In the genomic region with DNA sequence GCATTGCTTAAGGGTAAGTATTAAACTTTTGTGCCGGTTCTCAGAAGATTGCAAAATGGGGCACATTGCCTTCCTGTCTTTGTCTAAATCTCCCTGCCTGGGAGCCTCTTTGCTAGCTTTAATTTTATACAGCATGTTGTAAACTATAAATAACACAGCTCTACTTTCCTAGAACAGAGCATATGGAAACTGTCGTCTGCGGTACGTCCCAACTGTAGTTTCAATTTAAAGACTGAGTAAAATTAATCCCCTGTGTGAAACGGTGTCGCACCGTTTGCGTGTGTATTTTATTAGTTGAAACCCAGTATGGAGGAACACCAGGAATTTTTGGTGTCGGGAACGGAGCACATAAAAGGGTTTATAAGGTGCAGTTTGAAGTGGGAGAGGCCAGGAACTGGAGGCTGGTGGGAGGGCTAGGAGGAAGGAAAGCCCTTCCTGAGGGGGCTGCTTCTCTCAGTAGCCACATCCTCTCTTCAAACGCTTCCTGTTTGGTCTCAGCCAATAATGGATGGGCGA, we compare ENCODE assay signal across 8 mouse cellular contexts.
DNase-seq lines count a peak whose midpoint lies in the region; ATAC-seq and TF ChIP-seq lines count a peak whose summit lies in the region.

No protein-coding gene starts in this region.

- TF ChIP-seq CTCF in gastrocnemius, adult 2 months (IDR thresholded peaks at IDR 0.05): no peak
- TF ChIP-seq CTCF in cortical plate, adult 2 months (IDR thresholded peaks at IDR 0.05; ENCODE audit: extremely low read depth, insufficient read depth, low read length): no peak
- TF ChIP-seq CTCF in small intestine, adult 2 months (IDR thresholded peaks at IDR 0.05; ENCODE audit: extremely low read depth, insufficient read length, insufficient replicate concordance, low read depth, low read length): no peak

- H3K9ac ChIP-seq in heart, embryonic 13.5 days: peak overlapping the region; percentile 76
- peak overlapping the region; percentile 58 for H3K9ac ChIP-seq in kidney, embryonic 16.5 days (replicated peaks; ENCODE audit: low read length)

- 5% methylated on average over 12 of the region's 12 CpGs for WGBS in heart, embryonic 13.5 days
- under 1% methylated on average over 12 of the region's 12 CpGs for WGBS in kidney, embryonic 16.5 days
- WGBS in small intestine, adult 2 months: 3% methylated on average over 12 of the region's 12 CpGs

- no peak for DNase-seq in gastrocnemius, adult 2 months
- no peak for DNase-seq in gastrocnemius, adult 8-10 months (ENCODE audit: low spot score in 2 of 2)
- DNase-seq in lung, postnatal 36 days: peak; percentile 36
- DNase-seq in urinary bladder, adult 18-20 months (ENCODE audit: low spot score in 2 of 2): no peak

- 0 out of 2 replicates have a peak, but pooled peaks cover 4% of the 10 kb centered on the region for H3K9me3 ChIP-seq in heart, embryonic 13.5 days
- no peaks in the 10 kb centered on the region for H3K9me3 ChIP-seq in kidney, embryonic 16.5 days (ENCODE audit: low read length)

- intact Hi-C loops in gastrocnemius, adult 2 months (cut with DNase I): loop anchor here (5.0 kb wide), 3 partner anchors 48 to 93 kb away; partner anchors contain the start of genes Jmjd1c and Reep3

- TF ChIP-seq POLR2A in cortical plate, adult 2 months (IDR thresholded peaks at IDR 0.05; ENCODE audit: extremely low read depth, insufficient read depth, low read length): no peak
- TF ChIP-seq POLR2A in small intestine, adult 2 months (IDR thresholded peaks at IDR 0.05; ENCODE audit: low read depth, low read length): no peak

- ATAC-seq in heart, embryonic 13.5 days (ENCODE audit: extremely low read depth, insufficient number of reproducible peaks, low FRiP score, low TSS enrichment): no peak
- ATAC-seq in kidney, embryonic 16.5 days (ENCODE audit: low FRiP score, low TSS enrichment): no peak

- H3K36me3 ChIP-seq in heart, embryonic 13.5 days: no peaks in the 10 kb centered on the region
- H3K36me3 ChIP-seq in kidney, embryonic 16.5 days (ENCODE audit: insufficient read depth, low read length): peaks cover 4% of the 10 kb centered on the region; the same call in 1 of the 2 replicates
- no peaks in the 10 kb centered on the region for H3K36me3 ChIP-seq in small intestine, adult 2 months (ENCODE audit: control insufficient read depth, insufficient read depth, low read length)

- H3K27ac ChIP-seq in gastrocnemius, adult 2 months: peak overlapping the region; percentile 81
- peak overlapping the region; percentile 51 for H3K27ac ChIP-seq in cortical plate, adult 2 months (ENCODE audit: insufficient read depth, low read length)
- H3K27ac ChIP-seq in heart, embryonic 13.5 days (replicated peaks): peak overlapping the region; percentile 99
- peak overlapping the region; percentile 91 for H3K27ac ChIP-seq in kidney, embryonic 16.5 days (ENCODE audit: low read length)
- peak overlapping the region; percentile 82 for H3K27ac ChIP-seq in small intestine, adult 2 months (ENCODE audit: insufficient read depth, low read depth, low read length)

- no peaks in the 10 kb centered on the region for H3K27me3 ChIP-seq in heart, embryonic 13.5 days (replicated peaks)
- H3K27me3 ChIP-seq in kidney, embryonic 16.5 days (ENCODE audit: insufficient read depth, low read length): no peaks in the 10 kb centered on the region
- no peaks in the 10 kb centered on the region for H3K27me3 ChIP-seq in small intestine, adult 2 months (ENCODE audit: control insufficient read depth, insufficient read depth, low read length)

- peaks cover 3% of the 10 kb centered on the region; the same call in 1 of the 2 replicates for H3K4me1 ChIP-seq in cortical plate, adult 2 months (ENCODE audit: control insufficient read depth, insufficient read depth, low read length)
- peaks cover 49% of the 10 kb centered on the region for H3K4me1 ChIP-seq in heart, embryonic 13.5 days
- peaks cover 26% of the 10 kb centered on the region for H3K4me1 ChIP-seq in kidney, embryonic 16.5 days (ENCODE audit: insufficient read depth, low read length)
- H3K4me1 ChIP-seq in small intestine, adult 2 months (ENCODE audit: control insufficient read depth, insufficient read depth, insufficient read length, low read length): peaks cover 7% of the 10 kb centered on the region

- H3K4me3 ChIP-seq in gastrocnemius, adult 2 months: peak overlapping the region; percentile 72
- H3K4me3 ChIP-seq in cortical plate, adult 2 months (ENCODE audit: insufficient read depth, low read length): peak overlapping the region; percentile 21
- peak overlapping the region; percentile 45 for H3K4me3 ChIP-seq in heart, embryonic 13.5 days
- H3K4me3 ChIP-seq in kidney, embryonic 16.5 days (ENCODE audit: low read length): peak overlapping the region; percentile 48
- H3K4me3 ChIP-seq in small intestine, adult 2 months (ENCODE audit: low read depth, low read length): peak overlapping the region; percentile 31; the same call in 1 of the 2 replicates

- H3K4me2 ChIP-seq in heart, embryonic 13.5 days: peak overlapping the region; percentile 73
- peak overlapping the region; percentile 56 for H3K4me2 ChIP-seq in kidney, embryonic 16.5 days (replicated peaks; ENCODE audit: low read depth, low read length)

Comparison
In these comparisons a context has a peak if more than half of its experiments do, and no peak if none do; other contexts are left out.
1. H3K4me3 ChIP-seq: peak in every context shown above with its lines; median percentile 72 in gastrocnemius, adult 2 months; 48 in kidney, embryonic 16.5 days; 45 in heart, embryonic 13.5 days; 31 in small intestine, adult 2 months; 21 in cortical plate, adult 2 months.